Mouse (Mus musculus): Measurements from ENCODE around the gene Gm5751. TPM values are rescaled to one million over a fixed set of nuclear protein-coding genes. Genes with fewer than 3 reads are reported as not detected.
A peak's percentile ranks its signal among the peaks of the same experiment; 100 is the strongest.

Gm5751 gene
- total and polyA plus RNA-seq, 3 experiments, result 2.0 to 2.1 TPM; not detected in 1

- Histone ChIP-seq H3K27ac (ENCODE audit: control insufficient read depth, low read depth, low read length) (no peak overlapping the region), H3K4me1 (ENCODE audit: control insufficient read depth in 1 of 2, insufficient read depth in 2 of 2, low read length in 2 of 2) (no peaks in the 10 kb centered on the region), H3K9ac (ENCODE audit: control insufficient read depth, low read depth, low read length, poor library complexity, severe bottlenecking) (no peak overlapping the region), H3K4me3 (ENCODE audit: control insufficient read depth in 1 of 2, insufficient read depth in 1 of 2, low read depth in 2 of 2, low read length in 2 of 2) (no peak overlapping the region), H3K79me2 (ENCODE audit: control insufficient read depth, insufficient read depth, low read length, poor library complexity) (no peaks in the 10 kb centered on the region), H3K27me3 (ENCODE audit: control insufficient read depth in 1 of 2, insufficient read depth in 2 of 2, low read length in 2 of 2) (no peaks in the 10 kb centered on the region), H3K9me3 (replicated peaks; ENCODE audit: insufficient read depth, low read length) (no peaks in the 10 kb centered on the region), H3K36me3 (ENCODE audit: control insufficient read depth in 1 of 2, insufficient read depth in 2 of 2, low read length in 2 of 2) (no peaks in the 10 kb centered on the region)
- TF ChIP-seq POLR2AphosphoS5 (IDR thresholded peaks at IDR 0.05; ENCODE audit: borderline replicate concordance, low read depth, low read length), result no peak
- no peak for TF ChIP-seq BHLHE40 (IDR thresholded peaks at IDR 0.05; ENCODE audit: borderline replicate concordance, low read depth, low read length)
- TF ChIP-seq MXI1 (IDR thresholded peaks at IDR 0.05; ENCODE audit: low read depth, low read length), result no peak
- no peak for TF ChIP-seq ZC3H11A (IDR thresholded peaks at IDR 0.05; ENCODE audit: low read depth, low read length)
- no peak for TF ChIP-seq MAZ (IDR thresholded peaks at IDR 0.05; ENCODE audit: low read depth, low read length)
- TF ChIP-seq KAT2A (conservative IDR thresholded peaks at IDR 0.05; ENCODE audit: low read depth, low read length), result no peak
- TF ChIP-seq CTCF (IDR thresholded peaks at IDR 0.05 in 2 of 3, conservative IDR thresholded peaks at IDR 0.05 in 1 of 3; ENCODE audit: control insufficient read depth in 1 of 3, insufficient read depth in 1 of 3, low read depth in 2 of 3, low read length in 3 of 3, poor library complexity in 1 of 3, severe bottlenecking in 1 of 3), result no peak
- TF ChIP-seq NRF1 (IDR thresholded peaks at IDR 0.05; ENCODE audit: insufficient read depth, low read depth, low read length, poor library complexity, severe bottlenecking), result no peak
- TF ChIP-seq CHD2 (IDR thresholded peaks at IDR 0.05; ENCODE audit: low read length), result no peak
- no peak for TF ChIP-seq CHD1 (IDR thresholded peaks at IDR 0.05; ENCODE audit: low read depth, low read length)
- no peak for TF ChIP-seq RAD21 (IDR thresholded peaks at IDR 0.05; ENCODE audit: low read depth, low read length)
- no peak for DNase-seq (ENCODE audit: low read depth, low spot score)
Observed at GRCm38 (mm10) chrX:8921080-8921479, 47.0 kb downstream of the Gm5751 start.

DNA sequence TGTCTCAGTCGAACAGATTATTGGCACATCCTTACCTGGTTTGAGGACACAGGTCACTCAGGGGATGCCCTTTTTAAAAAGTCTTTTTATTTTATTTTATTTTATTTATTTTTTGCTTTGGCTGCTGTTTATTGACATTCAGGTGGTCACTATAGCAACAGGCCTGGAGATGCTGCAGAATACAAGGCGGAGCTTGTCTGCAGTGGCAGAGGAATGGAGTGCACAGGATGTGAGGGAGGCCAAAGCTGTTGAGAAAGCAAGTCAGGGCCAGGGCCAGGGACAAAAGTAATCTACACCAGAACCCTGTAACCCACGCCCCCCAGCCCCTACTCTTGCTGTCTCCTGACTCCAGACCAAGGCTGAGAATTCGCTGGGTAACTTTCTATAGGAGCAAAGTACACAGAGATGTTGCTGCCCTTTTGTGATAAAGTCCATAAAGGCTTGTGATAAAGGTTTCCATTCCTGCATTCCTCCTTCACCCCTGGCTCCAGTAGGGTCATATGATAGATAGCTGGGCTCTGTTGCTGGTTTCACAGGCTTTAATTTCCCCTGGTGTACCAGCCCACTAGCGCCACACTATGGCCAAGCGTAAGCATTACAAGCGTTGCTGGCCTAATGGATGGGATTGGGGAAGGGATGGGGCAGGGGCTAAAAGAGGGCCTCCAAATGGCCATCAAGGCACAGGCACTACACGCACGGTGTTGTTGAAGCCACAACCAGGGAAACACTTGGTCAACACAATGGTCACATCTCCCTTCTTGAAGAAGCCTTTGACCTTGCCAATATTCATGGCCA, 48.0 kb downstream of the Gm5751 start:
- no peak for DNase-seq (ENCODE audit: low read depth, low spot score)
- H3K27ac ChIP-seq (ENCODE audit: control insufficient read depth, low read depth, low read length), result no peak overlapping the region
- no peaks in the 10 kb centered on the region for H3K9me3 ChIP-seq (replicated peaks; ENCODE audit: insufficient read depth, low read length)
- no peaks in the 10 kb centered on the region for H3K27me3 ChIP-seq (ENCODE audit: control insufficient read depth in 1 of 2, insufficient read depth in 2 of 2, low read length in 2 of 2)
- no peaks in the 10 kb centered on the region for H3K79me2 ChIP-seq (ENCODE audit: control insufficient read depth, insufficient read depth, low read length, poor library complexity)
- H3K36me3 ChIP-seq (ENCODE audit: control insufficient read depth in 1 of 2, insufficient read depth in 2 of 2, low read length in 2 of 2), result no peaks in the 10 kb centered on the region
- H3K4me1 ChIP-seq (ENCODE audit: control insufficient read depth in 1 of 2, insufficient read depth in 2 of 2, low read length in 2 of 2), result no peaks in the 10 kb centered on the region
- no peak overlapping the region for H3K9ac ChIP-seq (ENCODE audit: control insufficient read depth, low read depth, low read length, poor library complexity, severe bottlenecking)
- no peak overlapping the region for H3K4me3 ChIP-seq (ENCODE audit: control insufficient read depth in 1 of 2, insufficient read depth in 1 of 2, low read depth in 2 of 2, low read length in 2 of 2)
- TF ChIP-seq CTCF (IDR thresholded peaks at IDR 0.05 in 2 of 3, conservative IDR thresholded peaks at IDR 0.05 in 1 of 3; ENCODE audit: control insufficient read depth in 1 of 3, insufficient read depth in 1 of 3, low read depth in 2 of 3, low read length in 3 of 3, poor library complexity in 1 of 3, severe bottlenecking in 1 of 3) (peak in 2 of 3 experiments; percentile 25 to 35; a peak in 4 of 6 replicates), UBTF (IDR thresholded peaks at IDR 0.05; ENCODE audit: borderline replicate concordance, insufficient read depth, low read depth, low read length) (no peak), SMC3 (IDR thresholded peaks at IDR 0.05; ENCODE audit: low read depth, low read length) (0 out of 2 replicates have a peak, but pooled peaks have one; percentile 10)

All from MEL (cell line).